Mouse (Mus musculus) hindbrain, embryonic 13.5 days (tissue): ENCODE measurements at regions not wholly inside any gene's neighbourhood (a gene's known extent, or its start where the extent isn't known, plus 50 kb on each side); places are given as distances from the start of the nearest gene placed in this dataset.

Experiments
- ATAC-seq: fragments of 200-750 bp; cut with Nextera tagmentation; 2 replicates; pipeline ENCODE4 v1.8.0; 2017; ENCODE audit warnings: moderate TSS enrichment; ENCODE audit not compliant: low FRiP score
- H3K27ac ChIP-seq: fragments of 300-500 bp; sonication (generic); 2 replicates; pipeline ENCODE4 v1.5.1; 2015; ENCODE audit warnings: inconsistent platforms, mild to moderate bottlenecking, moderate library complexity
- H3K27me3 ChIP-seq: fragments of 300-500 bp; sonication (generic); 2 replicates; pipeline ENCODE4 v1.6.1; 2015; ENCODE audit warnings: mild to moderate bottlenecking, inconsistent platforms
- H3K36me3 ChIP-seq: fragments of 300-500 bp; sonication (generic); 2 replicates; pipeline ENCODE4 v1.6.1; 2015; ENCODE audit warnings: mild to moderate bottlenecking, inconsistent platforms
- H3K4me1 ChIP-seq: fragments of 300-500 bp; sonication (generic); replicated peaks from 2 replicates; pipeline ENCODE4 v1.6.1; 2015; ENCODE audit warnings: inconsistent platforms
- H3K4me2 ChIP-seq: fragments of 300-500 bp; sonication (generic); 2 replicates; pipeline ENCODE4 v1.6.1; 2015; ENCODE audit warnings: inconsistent platforms, mild to moderate bottlenecking, moderate library complexity
- H3K4me3 ChIP-seq: fragments of 300-500 bp; sonication (generic); 2 replicates; pipeline ENCODE4 v1.5.1; 2015; ENCODE audit warnings: mild to moderate bottlenecking, inconsistent platforms
- H3K9ac ChIP-seq: fragments of 300-500 bp; sonication (generic); 2 replicates; pipeline ENCODE4 v1.6.1; 2015; ENCODE audit warnings: mild to moderate bottlenecking, inconsistent platforms
- H3K9me3 ChIP-seq: fragments of 300-500 bp; sonication (generic); 2 replicates; pipeline ENCODE4 v1.6.1; 2016; ENCODE audit warnings: inconsistent platforms
- WGBS: fragments of 180-500 bp; shearing (Covaris S2); methylation state at CpG from one replicate; pipeline ENCODE4 v1.1.7; 2015; 5-methylcytosine and 5-hydroxymethylcytosine counted together

GRCm38 (mm10) chr3:159069957-159070684 lies 425.1 kb upstream of the Depdc1a start:
- Histone ChIP-seq H3K9ac (no peak overlapping the region), H3K36me3 (no peaks in the 10 kb centered on the region), H3K27me3 (no peaks in the 10 kb centered on the region), H3K4me2 (no peak overlapping the region), H3K4me3 (no peak overlapping the region), H3K4me1 (no peaks in the 10 kb centered on the region), H3K9me3 (no peaks in the 10 kb centered on the region), H3K27ac (no peak overlapping the region)
- ATAC-seq, result no peak

GRCm38 (mm10) chr3:159056960-159057525 lies 438.2 kb upstream of the Depdc1a start:
- H3K4me3 ChIP-seq, result no peak overlapping the region
- H3K4me2 ChIP-seq, result no peak overlapping the region
- no peaks in the 10 kb centered on the region for H3K27me3 ChIP-seq
- 80% methylated on average over 1 of the region's 1 CpGs for WGBS
- no peaks in the 10 kb centered on the region for H3K9me3 ChIP-seq
- no peak overlapping the region for H3K27ac ChIP-seq
- H3K36me3 ChIP-seq, result no peaks in the 10 kb centered on the region
- no peak overlapping the region for H3K9ac ChIP-seq
- no peak for ATAC-seq
- H3K4me1 ChIP-seq, result no peaks in the 10 kb centered on the region

GRCm38 (mm10) chr3:159034806-159035205 lies 460.4 kb upstream of the Depdc1a start:
- ATAC-seq, result no peak
- Histone ChIP-seq H3K27me3 (no peaks in the 10 kb centered on the region), H3K9ac (no peak overlapping the region), H3K9me3 (no peaks in the 10 kb centered on the region), H3K36me3 (no peaks in the 10 kb centered on the region), H3K4me2 (no peak overlapping the region), H3K4me1 (no peaks in the 10 kb centered on the region), H3K27ac (no peak overlapping the region), H3K4me3 (no peak overlapping the region)
- WGBS, result 56% methylated on average over 4 of the region's 4 CpGs

- WGBS, result 88% methylated on average over 3 of the region's 3 CpGs
Measured at GRCm38 (mm10) chr3:159031581-159031980, 463.7 kb upstream of the Depdc1a start.

GRCm38 (mm10) chr3:159030675-159031074 lies 464.6 kb upstream of the Depdc1a start:
- Histone ChIP-seq H3K4me2 (no peak overlapping the region), H3K4me3 (no peak overlapping the region), H3K27me3 (no peaks in the 10 kb centered on the region), H3K4me1 (no peaks in the 10 kb centered on the region), H3K9ac (no peak overlapping the region), H3K9me3 (no peaks in the 10 kb centered on the region), H3K36me3 (no peaks in the 10 kb centered on the region), H3K27ac (no peak overlapping the region)
- ATAC-seq, result no peak
- WGBS, result 83% methylated on average over 3 of the region's 3 CpGs

More at GRCm38 (mm10) chr3:159031581-159031980, 463.7 kb upstream of the Depdc1a start:
- H3K4me3 ChIP-seq, result no peak overlapping the region
- no peak overlapping the region for H3K9ac ChIP-seq
- H3K4me1 ChIP-seq, result no peaks in the 10 kb centered on the region
- no peak overlapping the region for H3K4me2 ChIP-seq
- H3K36me3 ChIP-seq, result no peaks in the 10 kb centered on the region
- H3K27ac ChIP-seq, result no peak overlapping the region
- no peak for ATAC-seq
- no peaks in the 10 kb centered on the region for H3K9me3 ChIP-seq
- no peaks in the 10 kb centered on the region for H3K27me3 ChIP-seq

- no peak overlapping the region for H3K9ac ChIP-seq
- no peak for ATAC-seq
- H3K4me3 ChIP-seq, result no peak overlapping the region
- no peaks in the 10 kb centered on the region for H3K9me3 ChIP-seq
- H3K4me2 ChIP-seq, result no peak overlapping the region
- 91% methylated on average over 2 of the region's 2 CpGs for WGBS
- no peaks in the 10 kb centered on the region for H3K36me3 ChIP-seq
- no peaks in the 10 kb centered on the region for H3K4me1 ChIP-seq
- no peaks in the 10 kb centered on the region for H3K27me3 ChIP-seq
- no peak overlapping the region for H3K27ac ChIP-seq
Measured at GRCm38 (mm10) chr3:159029951-159030350, 465.3 kb upstream of the Depdc1a start.

GRCm38 (mm10) chr3:159020447-159020846 lies 458.4 kb upstream of the Lrrc7 start:
- Histone ChIP-seq H3K36me3 (no peaks in the 10 kb centered on the region), H3K9ac (no peak overlapping the region), H3K27me3 (no peaks in the 10 kb centered on the region), H3K27ac (no peak overlapping the region), H3K4me3 (no peak overlapping the region), H3K4me2 (no peak overlapping the region), H3K4me1 (no peaks in the 10 kb centered on the region), H3K9me3 (no peaks in the 10 kb centered on the region)
- ATAC-seq, result no peak

- H3K27me3 ChIP-seq, result 0 out of 2 replicates have a peak, but pooled peaks cover 4% of the 10 kb centered on the region
- no peaks in the 10 kb centered on the region for H3K4me1 ChIP-seq
- no peaks in the 10 kb centered on the region for H3K9me3 ChIP-seq
- H3K4me2 ChIP-seq, result no peak overlapping the region
- no peak for ATAC-seq
- H3K36me3 ChIP-seq, result no peaks in the 10 kb centered on the region
- no peak overlapping the region for H3K27ac ChIP-seq
- no peak overlapping the region for H3K4me3 ChIP-seq
- H3K9ac ChIP-seq, result no peak overlapping the region
Measured at GRCm38 (mm10) chr3:159017269-159017668, 455.2 kb upstream of the Lrrc7 start.

- no peak overlapping the region for H3K4me2 ChIP-seq
Measured at GRCm38 (mm10) chr3:159016426-159016825, 454.4 kb upstream of the Lrrc7 start.

GRCm38 (mm10) chr3:159010954-159011638 lies 449.1 kb upstream of the Lrrc7 start:
- no peak overlapping the region for H3K4me2 ChIP-seq
- H3K36me3 ChIP-seq, result no peaks in the 10 kb centered on the region
- no peaks in the 10 kb centered on the region for H3K9me3 ChIP-seq
- H3K27ac ChIP-seq, result no peak overlapping the region
- H3K4me1 ChIP-seq, result peaks cover 4% of the 10 kb centered on the region
- H3K4me3 ChIP-seq, result no peak overlapping the region
- 0 out of 2 replicates have a peak, but pooled peaks cover 4% of the 10 kb centered on the region for H3K27me3 ChIP-seq
- H3K9ac ChIP-seq, result no peak overlapping the region
- 0% methylated on average over 1 of the region's 1 CpGs for WGBS
- peak; percentile 65 for ATAC-seq

More at GRCm38 (mm10) chr3:159016426-159016825, 454.4 kb upstream of the Lrrc7 start:
- 0 out of 2 replicates have a peak, but pooled peaks cover 4% of the 10 kb centered on the region for H3K27me3 ChIP-seq
- no peak overlapping the region for H3K4me3 ChIP-seq
- ATAC-seq, result no peak
- no peak overlapping the region for H3K27ac ChIP-seq
- H3K36me3 ChIP-seq, result no peaks in the 10 kb centered on the region
- no peaks in the 10 kb centered on the region for H3K9me3 ChIP-seq
- no peaks in the 10 kb centered on the region for H3K4me1 ChIP-seq
- H3K9ac ChIP-seq, result no peak overlapping the region

GRCm38 (mm10) chr3:159004013-159004412 lies 442.0 kb upstream of the Lrrc7 start:
- 35% methylated on average over 1 of the region's 1 CpGs for WGBS
- ATAC-seq, result no peak
- no peak overlapping the region for H3K9ac ChIP-seq
- no peaks in the 10 kb centered on the region for H3K27me3 ChIP-seq
- H3K9me3 ChIP-seq, result no peaks in the 10 kb centered on the region
- no peak overlapping the region for H3K4me2 ChIP-seq
- no peak overlapping the region for H3K27ac ChIP-seq
- no peak overlapping the region for H3K4me3 ChIP-seq
- no peaks in the 10 kb centered on the region for H3K36me3 ChIP-seq
- H3K4me1 ChIP-seq, result no peaks in the 10 kb centered on the region

GRCm38 (mm10) chr3:158985438-158986111 lies 423.6 kb upstream of the Lrrc7 start:
- H3K27ac ChIP-seq, result no peak overlapping the region
- no peak overlapping the region for H3K4me3 ChIP-seq
- no peak for ATAC-seq
- no peaks in the 10 kb centered on the region for H3K36me3 ChIP-seq
- no peak overlapping the region for H3K9ac ChIP-seq
- WGBS, result 66% methylated on average over 5 of the region's 5 CpGs
- H3K4me1 ChIP-seq, result no peaks in the 10 kb centered on the region
- no peaks in the 10 kb centered on the region for H3K9me3 ChIP-seq
- no peak overlapping the region for H3K4me2 ChIP-seq
- no peaks in the 10 kb centered on the region for H3K27me3 ChIP-seq
